Mouse (Mus musculus) megakaryocyte-erythroid progenitor cell, adult 5-6 weeks (primary cell): ENCODE data around the gene Tmtc1. TPM values are rescaled to one million over a fixed set of nuclear protein-coding genes. Genes with fewer than 3 reads are reported as not detected.

Experiments
- ATAC-seq: replicated peaks from 2 replicates; pipeline ENCODE4 v1.8.0; 2016; ENCODE audit warnings: mild to moderate bottlenecking, inconsistent platforms; ENCODE audit not compliant: severe bottlenecking, poor library complexity, low FRiP score, low TSS enrichment
- total RNA-seq, 2 experiments: library from RNA; stranded (forward) in 1 of 2; stranded (reverse) in 1 of 2; fragments of 200-1000, 215-1000 nt in 1 of 2; fragments of >200 nt in 1 of 2; fragmentation: Nextera tagmentation in 1 of 2; gene quantifications; 2 replicates each; pipeline ENCODE4 v1.2.3; 2014 to 2017

Tmtc1 gene
- total RNA-seq (2014; fragmentation: Nextera tagmentation) (1.0 TPM in 1 of 2 replicates, not detected in the other), total RNA-seq (2017) (0.14 TPM in 1 of 2 replicates, not detected in the other)

- ATAC-seq, result peak; percentile 45
Observed at GRCm38 (mm10) chr6:148443726-148444701, at the start of gene Tmtc1. Gene Tmtc1, minus strand, starts transcription at chr6:148444389.

- no peak for ATAC-seq
Observed at GRCm38 (mm10) chr6:148491849-148492248, 47.7 kb upstream of the Tmtc1 start.

GRCm38 (mm10) chr6:148486756-148487155 is 42.6 kb upstream of the Tmtc1 start:
- ATAC-seq, result no peak

GRCm38 (mm10) chr6:148481894-148482293 is 37.7 kb upstream of the Tmtc1 start:
- ATAC-seq, result no peak

- no peak for ATAC-seq
Observed at GRCm38 (mm10) chr6:148479671-148480237, 35.6 kb upstream of the Tmtc1 start.

- ATAC-seq, result no peak
Observed at GRCm38 (mm10) chr6:148478350-148478749, 34.2 kb upstream of the Tmtc1 start.

GRCm38 (mm10) chr6:148472289-148472688 is 28.1 kb upstream of the Tmtc1 start:
- ATAC-seq, result no peak

- ATAC-seq, result 0 out of 2 replicates have a peak, but pooled peaks have one; percentile 35
Observed at GRCm38 (mm10) chr6:148467924-148468389, 23.8 kb upstream of the Tmtc1 start.

GRCm38 (mm10) chr6:148467170-148467921 is 23.2 kb upstream of the Tmtc1 start:
- no peak for ATAC-seq

GRCm38 (mm10) chr6:148459636-148460035 is 15.4 kb upstream of the Tmtc1 start:
- no peak for ATAC-seq

GRCm38 (mm10) chr6:148455470-148455869 is 11.3 kb upstream of the Tmtc1 start:
- no peak for ATAC-seq

- ATAC-seq, result no peak
Observed at GRCm38 (mm10) chr6:148454740-148455139, 10.6 kb upstream of the Tmtc1 start.

- ATAC-seq, result no peak
Observed at GRCm38 (mm10) chr6:148448151-148448550, 4.0 kb upstream of the Tmtc1 start.

- ATAC-seq, result no peak
Observed at GRCm38 (mm10) chr6:148446113-148446512, 1.9 kb upstream of the Tmtc1 start.

- no peak for ATAC-seq
Observed at GRCm38 (mm10) chr6:148444796-148445195, 607 bp upstream of the Tmtc1 start.

- ATAC-seq, result no peak
Observed at GRCm38 (mm10) chr6:148443291-148443725, 881 bp downstream of the Tmtc1 start.

- ATAC-seq, result no peak
Observed at GRCm38 (mm10) chr6:148442671-148443290, 1.4 kb downstream of the Tmtc1 start.

GRCm38 (mm10) chr6:148441871-148442270 is 2.3 kb downstream of the Tmtc1 start:
- ATAC-seq, result no peak

- ATAC-seq, result no peak
Observed at GRCm38 (mm10) chr6:148439101-148439500, 5.1 kb downstream of the Tmtc1 start.
